Mouse (Mus musculus) kidney, embryonic 15.5 days (tissue): ENCODE measurements around the gene Gcgr. TPM values are rescaled to one million over a fixed set of nuclear protein-coding genes. Genes with fewer than 3 reads are reported as not detected.

Source experiments
- ATAC-seq: fragments of 200-750 bp; cut with Nextera tagmentation; replicated peaks from 2 replicates; pipeline ENCODE4 v1.8.0; 2017; ENCODE audit warnings: moderate TSS enrichment; ENCODE audit not compliant: low FRiP score
- H3K27ac ChIP-seq: fragments of 300-500 bp; sonication (generic); 2 replicates; pipeline ENCODE4 v1.5.1; 2015; ENCODE audit warnings: mild to moderate bottlenecking, inconsistent platforms
- H3K27me3 ChIP-seq: fragments of 300-500 bp; sonication (generic); 2 replicates; pipeline ENCODE4 v1.6.1; 2015; ENCODE audit warnings: inconsistent platforms
- H3K36me3 ChIP-seq: fragments of 300-500 bp; sonication (generic); 2 replicates; pipeline ENCODE4 v1.6.1; 2015; ENCODE audit warnings: inconsistent platforms
- H3K4me1 ChIP-seq: fragments of 300-500 bp; sonication (generic); 2 replicates; pipeline ENCODE4 v1.6.1; 2015; ENCODE audit warnings: inconsistent platforms
- H3K4me2 ChIP-seq: fragments of 300-500 bp; sonication (generic); 2 replicates; pipeline ENCODE4 v1.6.1; 2015; ENCODE audit warnings: moderate library complexity, mild to moderate bottlenecking, inconsistent platforms
- H3K4me3 ChIP-seq: fragments of 300-500 bp; sonication (generic); replicated peaks from 2 replicates; pipeline ENCODE4 v1.5.1; 2015; ENCODE audit warnings: mild to moderate bottlenecking, inconsistent platforms
- H3K9ac ChIP-seq: fragments of 300-500 bp; sonication (generic); 2 replicates; pipeline ENCODE4 v1.6.1; 2015; ENCODE audit warnings: mild to moderate bottlenecking, inconsistent platforms
- H3K9me3 ChIP-seq: fragments of 300-500 bp; sonication (generic); replicated peaks from 2 replicates; pipeline ENCODE4 v1.6.1; 2016; ENCODE audit warnings: inconsistent platforms
- WGBS: fragments of 180-500 bp; shearing (Covaris S2); methylation state at CpG from one replicate; pipeline ENCODE4 v1.1.7; 2015; ENCODE audit warnings: mixed read lengths; 5-methylcytosine and 5-hydroxymethylcytosine counted together
- polyA plus RNA-seq: library from polyadenylated mRNA; unstranded; fragments of >200 nt; fragmentation: Nextera tagmentation; extraction: Ambion mirVana; gene quantifications from 2 replicates; pipeline ENCODE4 v1.2.1, GENCODE M21; 2015

The Gcgr gene
- polyA plus RNA-seq, 1 experiment from 2014 or later, result 2.4 TPM

DNA sequence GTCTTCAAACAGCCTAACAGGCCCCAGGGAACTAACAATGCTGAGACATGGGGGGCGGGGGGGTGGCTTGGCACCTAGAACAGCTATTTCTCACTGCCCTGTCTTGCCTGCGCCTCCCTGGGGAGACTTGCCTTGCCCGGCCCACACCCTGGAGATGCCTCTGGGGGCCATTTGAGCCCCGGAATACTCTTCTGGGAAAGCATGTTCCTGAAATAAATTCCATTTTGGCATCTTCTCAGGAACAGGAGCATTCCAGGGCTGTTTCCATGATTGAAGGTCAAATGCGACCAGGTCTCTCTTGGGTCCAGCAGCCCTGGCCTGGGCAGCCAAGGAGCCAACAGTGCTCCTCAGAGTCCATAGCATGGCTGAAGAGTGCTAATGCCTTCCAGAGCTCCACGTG lies 11.9 kb downstream of the Gcgr start:
- WGBS, result 83% methylated on average over 6 of the region's 6 CpGs
- peak overlapping the region; percentile 15; the same call in 1 of the 2 replicates for H3K27ac ChIP-seq

DNA sequence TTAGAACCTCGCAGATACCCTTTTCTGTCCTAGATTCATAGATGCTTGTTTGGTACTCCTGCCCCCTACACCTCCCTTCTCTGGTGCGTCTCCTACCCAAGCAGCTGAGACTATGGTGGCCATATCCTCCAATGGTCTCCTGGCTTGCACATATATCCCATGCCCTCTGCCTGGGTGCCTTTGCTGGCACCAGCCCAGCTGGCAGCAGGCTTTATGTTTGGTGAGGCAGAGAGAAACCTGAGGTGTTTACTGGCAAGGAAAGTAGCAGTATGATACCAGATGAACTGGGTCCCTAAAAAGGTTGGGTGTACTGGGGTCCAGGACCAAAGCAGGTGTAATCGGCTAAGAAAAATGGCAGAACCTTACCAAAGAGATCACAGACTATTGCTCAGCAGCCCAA lies 15.5 kb downstream of the Gcgr start:
- WGBS, result 92% methylated on average over 3 of the region's 3 CpGs
- H3K9me3 ChIP-seq, result no peaks in the 10 kb centered on the region
- no peak overlapping the region for H3K4me3 ChIP-seq
- H3K27me3 ChIP-seq, result no peaks in the 10 kb centered on the region
- no peak overlapping the region for H3K9ac ChIP-seq
- peaks cover 44% of the 10 kb centered on the region for H3K4me1 ChIP-seq
- no peak overlapping the region for H3K4me2 ChIP-seq
- H3K27ac ChIP-seq, result no peak overlapping the region
- no peak for ATAC-seq
- H3K36me3 ChIP-seq, result peaks cover 49% of the 10 kb centered on the region

More for the DNA sequence above, 11.9 kb downstream of the Gcgr start:
- Histone ChIP-seq H3K36me3 (peaks cover 49% of the 10 kb centered on the region), H3K4me1 (peaks cover 50% of the 10 kb centered on the region), H3K4me3 (no peak overlapping the region), H3K9ac (no peak overlapping the region), H3K4me2 (no peak overlapping the region), H3K27me3 (no peaks in the 10 kb centered on the region), H3K9me3 (no peaks in the 10 kb centered on the region)
- no peak for ATAC-seq

GRCm38 (mm10) chr11:120547469-120547868 lies 17.0 kb downstream of the Gcgr start:
- Histone ChIP-seq H3K4me2 (0 out of 2 replicates have a peak overlapping the region, but pooled peaks have one; percentile 86), H3K4me3 (peak overlapping the region; percentile 4; the same call in 1 of the 2 replicates), H3K9ac (no peak overlapping the region), H3K27me3 (no peaks in the 10 kb centered on the region), H3K27ac (no peak overlapping the region), H3K4me1 (peaks cover 42% of the 10 kb centered on the region), H3K9me3 (no peaks in the 10 kb centered on the region), H3K36me3 (peaks cover 36% of the 10 kb centered on the region)
- no peak for ATAC-seq
- WGBS, result 58% methylated on average over 2 of the region's 2 CpGs

DNA sequence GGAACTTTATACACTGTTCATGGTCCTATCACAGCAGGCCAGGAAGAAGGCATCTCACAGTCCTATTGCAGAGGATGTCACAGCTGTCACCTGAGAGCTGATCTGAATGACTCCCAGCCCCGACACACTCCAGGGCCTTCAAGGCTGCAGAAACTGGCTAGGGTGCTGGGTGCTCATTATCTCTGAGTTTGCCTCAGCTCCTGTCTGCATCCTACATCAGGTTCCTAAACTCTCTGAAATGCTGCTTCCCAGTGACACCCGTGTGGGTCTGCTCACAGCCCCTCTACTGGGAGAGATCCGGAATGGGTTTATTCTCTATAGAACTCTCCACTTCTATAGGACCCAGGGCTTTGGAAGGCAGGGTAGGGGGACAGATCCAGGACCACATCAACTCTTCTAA lies 17.7 kb downstream of the Gcgr start:
- no peak for ATAC-seq
- Histone ChIP-seq H3K4me3 (peak overlapping the region; percentile 97), H3K9me3 (no peaks in the 10 kb centered on the region), H3K9ac (peak overlapping the region; percentile 96), H3K4me2 (peak overlapping the region; percentile 86), H3K36me3 (peaks cover 28% of the 10 kb centered on the region), H3K27ac (peak overlapping the region; percentile 96; the same call in 1 of the 2 replicates), H3K4me1 (peaks cover 42% of the 10 kb centered on the region), H3K27me3 (no peaks in the 10 kb centered on the region)
- 79% methylated on average over 3 of the region's 3 CpGs for WGBS

DNA sequence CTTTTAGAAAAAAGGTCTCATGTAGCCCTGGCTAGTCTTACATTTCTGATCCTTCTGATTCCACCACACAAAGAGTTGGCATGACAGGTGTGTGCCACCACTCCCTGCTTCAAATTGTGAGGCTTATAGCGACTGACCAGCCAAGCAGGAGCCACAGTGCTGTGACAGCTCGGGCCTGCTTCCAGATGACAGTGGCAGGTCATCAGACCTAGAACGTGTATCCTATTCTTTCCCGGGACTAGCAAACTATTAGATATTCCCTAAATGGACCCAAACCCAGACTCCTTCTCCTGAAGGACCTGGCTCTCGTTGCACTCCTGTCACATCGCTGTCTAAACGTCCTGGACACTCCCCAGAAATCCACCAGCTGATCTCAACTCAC lies 18.3 kb downstream of the Gcgr start:
- peaks cover 23% of the 10 kb centered on the region for H3K36me3 ChIP-seq
- H3K9ac ChIP-seq, result peak overlapping the region; percentile 96
- WGBS, result 19% methylated on average over 7 of the region's 7 CpGs
- H3K4me3 ChIP-seq, result peak overlapping the region; percentile 97
- no peaks in the 10 kb centered on the region for H3K9me3 ChIP-seq
- no peak for ATAC-seq
- H3K4me2 ChIP-seq, result peak overlapping the region; percentile 86
- peak overlapping the region; percentile 96 for H3K27ac ChIP-seq
- peaks cover 42% of the 10 kb centered on the region for H3K4me1 ChIP-seq
- no peaks in the 10 kb centered on the region for H3K27me3 ChIP-seq

DNA sequence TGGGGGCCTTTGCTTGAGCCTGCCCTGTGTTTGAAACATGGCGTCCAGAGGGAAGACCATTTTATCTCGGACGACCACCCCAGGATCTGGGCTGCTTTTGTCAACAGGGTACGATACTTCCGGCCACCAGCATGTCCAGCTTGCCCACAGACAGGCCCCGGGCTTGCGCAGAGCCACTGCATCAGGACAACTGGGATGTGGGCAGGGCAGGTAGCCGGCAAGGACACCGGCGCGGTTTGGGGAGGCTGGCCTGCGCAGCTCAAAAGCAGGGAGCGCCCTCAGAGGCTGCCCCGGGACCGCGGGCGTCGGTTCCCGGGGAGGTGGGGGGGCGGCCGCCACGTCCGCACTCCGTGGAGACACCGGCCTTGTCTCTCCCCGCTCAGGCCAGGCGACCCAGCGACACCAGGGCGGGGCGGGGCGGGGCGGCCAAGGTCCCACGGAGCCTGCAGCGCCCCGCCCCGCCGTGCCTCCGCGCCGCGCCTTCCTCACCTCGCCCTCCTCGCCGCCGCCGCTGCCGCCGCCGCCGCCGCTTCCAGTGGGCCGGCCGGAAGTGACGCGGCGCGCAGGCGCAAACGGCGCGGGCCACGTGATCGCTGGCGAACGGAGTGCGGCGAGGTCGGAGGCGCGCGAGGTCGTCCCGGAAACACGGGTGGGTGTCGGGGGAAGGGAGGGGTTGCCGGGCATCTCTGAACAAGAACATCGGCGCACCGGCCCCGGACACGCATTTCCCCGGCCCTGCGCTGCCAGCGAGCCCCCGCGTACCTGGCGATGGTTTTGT lies 18.9 kb downstream of the Gcgr start, which contains the start of gene Mcrip1:
Gene Mcrip1, minus strand, starts transcription at position 560 of the 778 bp plus-strand sequence.
- under 1% methylated on average over 87 of the region's 87 CpGs for WGBS
- Histone ChIP-seq H3K4me1 (peaks cover 42% of the 10 kb centered on the region), H3K9me3 (no peaks in the 10 kb centered on the region), H3K36me3 (peaks cover 17% of the 10 kb centered on the region), H3K4me2 (peak within 1 kb of the TSS; percentile 86), H3K27me3 (no peaks in the 10 kb centered on the region), H3K27ac (peak within 1 kb of the TSS; percentile 96), H3K9ac (peak within 1 kb of the TSS; percentile 96), H3K4me3 (peak within 1 kb of the TSS; percentile 97)
- ATAC-seq, result peak; percentile 86

GRCm38 (mm10) chr11:120549986-120550809 lies 19.7 kb downstream of the Gcgr start:
- Histone ChIP-seq H3K4me2 (peak overlapping the region; percentile 86), H3K27me3 (no peaks in the 10 kb centered on the region), H3K9me3 (no peaks in the 10 kb centered on the region), H3K4me3 (peak overlapping the region; percentile 97), H3K4me1 (peaks cover 38% of the 10 kb centered on the region), H3K9ac (peak overlapping the region; percentile 96), H3K36me3 (peaks cover 9% of the 10 kb centered on the region), H3K27ac (peak overlapping the region; percentile 96)
- 56% methylated on average over 11 of the region's 11 CpGs for whole genome bisulfite sequencing
- no peak for ATAC-seq

DNA sequence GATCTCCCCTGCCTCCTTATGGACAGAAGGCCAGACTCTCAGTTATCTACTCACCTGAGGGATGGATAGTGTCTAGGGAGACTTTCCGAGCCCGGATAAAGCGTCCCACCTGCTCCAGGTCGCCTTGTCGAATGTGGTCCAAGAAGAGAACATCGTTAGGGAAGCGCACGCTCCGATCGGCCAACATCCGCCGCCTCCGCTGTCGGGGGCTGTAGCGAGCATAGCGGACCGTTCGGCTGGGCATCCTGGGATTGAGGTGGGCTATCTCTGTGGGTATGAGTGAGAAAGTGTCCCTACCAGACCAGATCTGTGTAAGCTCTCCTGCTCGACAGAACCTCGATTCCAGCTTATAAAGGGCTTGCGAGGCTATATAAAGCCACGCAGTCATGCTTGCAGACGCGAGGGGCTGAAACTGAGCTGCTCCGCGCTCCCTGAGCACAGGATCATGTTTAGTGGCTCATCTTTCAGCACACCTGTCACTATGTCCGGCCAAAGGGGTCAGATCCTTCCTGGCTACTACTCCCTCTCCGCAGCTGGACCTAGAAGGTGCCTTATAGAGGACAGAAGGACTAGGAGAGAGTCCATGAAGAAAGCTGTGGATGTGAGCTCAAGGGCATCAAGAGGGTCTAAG lies 20.4 kb downstream of the Gcgr start, which contains the start of gene Ppp1r27:
Gene Ppp1r27, minus strand, starts transcription at position 323 of the 631 bp plus-strand sequence.
- peak within 1 kb of the TSS; percentile 97 for H3K4me3 ChIP-seq
- no peaks in the 10 kb centered on the region for H3K9me3 ChIP-seq
- H3K36me3 ChIP-seq, result peaks cover 8% of the 10 kb centered on the region
- peak within 1 kb of the TSS; percentile 86 for H3K4me2 ChIP-seq
- H3K27me3 ChIP-seq, result no peaks in the 10 kb centered on the region
- WGBS, result 89% methylated on average over 28 of the region's 28 CpGs
- H3K27ac ChIP-seq, result peak within 1 kb of the TSS; percentile 96
- H3K9ac ChIP-seq, result peak within 1 kb of the TSS; percentile 96
- ATAC-seq, result no peak
- H3K4me1 ChIP-seq, result peaks cover 31% of the 10 kb centered on the region

DNA sequence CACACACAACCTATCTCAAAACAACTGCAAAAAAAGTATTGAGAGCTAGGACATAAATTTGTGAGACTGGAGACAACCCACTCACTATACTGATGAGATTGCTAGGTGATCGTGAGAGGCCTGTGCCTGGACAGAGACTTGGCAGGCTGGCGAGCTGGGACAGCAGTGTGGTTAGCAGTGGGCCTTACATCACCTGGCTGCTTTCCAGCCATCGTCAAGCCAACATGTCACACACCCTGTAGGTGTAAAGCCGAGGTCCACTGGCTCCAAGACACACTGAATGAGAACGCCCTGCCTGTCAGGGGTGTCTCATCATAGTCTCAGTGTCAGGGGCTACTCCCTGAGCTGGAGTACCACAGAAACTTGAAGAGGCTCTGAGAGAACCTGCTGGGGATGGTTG lies 22.2 kb downstream of the Gcgr start:
- Histone ChIP-seq H3K36me3 (peaks cover 3% of the 10 kb centered on the region; the same call in 1 of the 2 replicates), H3K4me3 (no peak overlapping the region), H3K27me3 (no peaks in the 10 kb centered on the region), H3K4me1 (peaks cover 22% of the 10 kb centered on the region), H3K27ac (no peak overlapping the region), H3K9me3 (no peaks in the 10 kb centered on the region), H3K4me2 (no peak overlapping the region), H3K9ac (no peak overlapping the region)
- WGBS, result 82% methylated on average over 5 of the region's 5 CpGs
- ATAC-seq, result no peak

DNA sequence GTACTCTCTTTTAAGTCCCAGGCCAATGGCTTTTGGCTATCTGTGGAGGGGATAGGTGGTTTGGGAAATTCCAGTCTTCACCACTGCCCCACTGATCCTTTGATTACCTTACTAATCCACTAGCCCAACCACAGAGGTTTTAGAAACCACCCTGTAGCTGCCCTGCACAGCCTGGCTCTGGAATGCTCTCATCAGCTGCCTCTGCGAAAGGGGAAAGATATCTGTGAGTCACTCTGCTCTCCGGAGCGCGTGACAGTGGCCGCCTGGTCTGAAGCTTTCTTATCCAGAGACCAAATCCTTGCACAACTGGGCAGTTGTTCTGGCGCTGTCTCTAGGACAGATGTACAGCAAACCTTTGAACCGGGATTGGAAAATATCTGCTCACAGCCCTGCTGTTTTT lies 24.3 kb downstream of the Gcgr start:
- no peak overlapping the region for H3K27ac ChIP-seq
- ATAC-seq, result no peak
- no peak overlapping the region for H3K4me3 ChIP-seq
- WGBS, result 80% methylated on average over 7 of the region's 7 CpGs
- no peaks in the 10 kb centered on the region for H3K27me3 ChIP-seq
- no peak overlapping the region for H3K9ac ChIP-seq
- peaks cover 8% of the 10 kb centered on the region for H3K4me1 ChIP-seq
- peaks cover 16% of the 10 kb centered on the region for H3K36me3 ChIP-seq
- no peaks in the 10 kb centered on the region for H3K9me3 ChIP-seq
- H3K4me2 ChIP-seq, result no peak overlapping the region

GRCm38 (mm10) chr11:120555260-120555659 lies 24.8 kb downstream of the Gcgr start:
- Histone ChIP-seq H3K27me3 (no peaks in the 10 kb centered on the region), H3K4me2 (no peak overlapping the region), H3K4me3 (no peak overlapping the region), H3K4me1 (peaks cover 4% of the 10 kb centered on the region), H3K27ac (no peak overlapping the region), H3K9ac (no peak overlapping the region), H3K36me3 (peaks cover 20% of the 10 kb centered on the region), H3K9me3 (no peaks in the 10 kb centered on the region)
- WGBS, result 74% methylated on average over 2 of the region's 2 CpGs
- no peak for ATAC-seq
